Mouse (Mus musculus): ENCODE results near the gene Txn2. TPM values are rescaled to one million over a fixed set of nuclear protein-coding genes. Genes with fewer than 3 reads are reported as not detected.

Gene Txn2
- polyA plus RNA-seq, 1 experiment from 2014 or later: 304 TPM

GRCm38 (mm10) chr15:77960693-77961092 is 31.9 kb upstream of the Txn2 start:
- no peak overlapping the region for H3K9ac ChIP-seq (ENCODE audit: low read length)
- no peak overlapping the region for H3K4me2 ChIP-seq (ENCODE audit: low read length)
- no peaks in the 10 kb centered on the region for H3K9me3 ChIP-seq (ENCODE audit: control insufficient read depth, low read length)
- H3K4me1 ChIP-seq (ENCODE audit: control insufficient read depth in 2 of 2, insufficient read depth in 2 of 2, low read length in 2 of 2): peaks cover 12 to 13% of the 10 kb centered on the region in 2 experiments
- H3K4me3 ChIP-seq (ENCODE audit: control insufficient read depth in 1 of 2, insufficient read depth in 1 of 2, low read depth in 1 of 2, low read length in 2 of 2): no peak overlapping the region
- WGBS: 86% methylated on average over 6 of the region's 6 CpGs
- H3K36me3 ChIP-seq (ENCODE audit: control insufficient read depth, insufficient read depth, low read length): peaks cover 78% of the 10 kb centered on the region
- H3K27me3 ChIP-seq (ENCODE audit: control insufficient read depth, insufficient read depth, low read length): peaks cover 10% of the 10 kb centered on the region
- H3K27ac ChIP-seq (replicated peaks in 1 of 2; ENCODE audit: control insufficient read depth in 1 of 2, insufficient read depth in 1 of 2, low read depth in 2 of 2, low read length in 2 of 2): no peak overlapping the region
- ATAC-seq (ENCODE audit: insufficient number of reproducible peaks, insufficient read depth, low FRiP score, low read depth): no peak

DNA sequence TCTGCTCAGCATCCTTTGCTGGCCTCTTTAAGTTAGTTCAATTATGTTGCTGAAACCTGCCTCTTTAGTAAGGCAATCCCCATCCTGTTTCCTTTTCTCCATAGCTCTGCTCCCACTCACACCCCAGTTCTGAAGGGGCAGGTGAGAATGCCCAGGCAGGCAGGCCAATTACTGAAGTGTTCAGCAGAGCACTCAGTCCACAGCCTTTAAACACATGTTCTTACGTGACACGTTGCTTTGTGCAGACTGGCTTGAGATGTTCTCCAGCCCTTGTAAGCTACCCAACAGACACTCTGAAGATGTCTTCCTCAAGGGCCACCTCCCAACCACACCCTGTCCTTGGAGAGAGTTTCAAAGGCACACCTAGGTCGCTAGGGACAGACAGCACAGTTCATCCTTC is 29.3 kb upstream of the Txn2 start:
- no peak overlapping the region for H3K9ac ChIP-seq (ENCODE audit: low read length)
- H3K36me3 ChIP-seq (ENCODE audit: control insufficient read depth, insufficient read depth, low read length): peaks cover 51% of the 10 kb centered on the region
- H3K4me2 ChIP-seq (ENCODE audit: low read length): no peak overlapping the region
- H3K4me3 ChIP-seq (ENCODE audit: control insufficient read depth in 1 of 2, insufficient read depth in 1 of 2, low read depth in 1 of 2, low read length in 2 of 2): no peak overlapping the region
- no peaks in the 10 kb centered on the region for H3K9me3 ChIP-seq (ENCODE audit: control insufficient read depth, low read length)
- WGBS: 51% methylated on average over 3 of the region's 3 CpGs
- H3K27me3 ChIP-seq (ENCODE audit: control insufficient read depth, insufficient read depth, low read length): peaks cover 19% of the 10 kb centered on the region
- ATAC-seq (ENCODE audit: insufficient number of reproducible peaks, insufficient read depth, low FRiP score, low read depth): no peak
- H3K27ac ChIP-seq (replicated peaks in 1 of 2; ENCODE audit: control insufficient read depth in 1 of 2, insufficient read depth in 1 of 2, low read depth in 2 of 2, low read length in 2 of 2): no peak overlapping the region
- H3K4me1 ChIP-seq (ENCODE audit: control insufficient read depth in 2 of 2, insufficient read depth in 2 of 2, low read length in 2 of 2): peaks cover 12 to 13% of the 10 kb centered on the region in 2 experiments

DNA sequence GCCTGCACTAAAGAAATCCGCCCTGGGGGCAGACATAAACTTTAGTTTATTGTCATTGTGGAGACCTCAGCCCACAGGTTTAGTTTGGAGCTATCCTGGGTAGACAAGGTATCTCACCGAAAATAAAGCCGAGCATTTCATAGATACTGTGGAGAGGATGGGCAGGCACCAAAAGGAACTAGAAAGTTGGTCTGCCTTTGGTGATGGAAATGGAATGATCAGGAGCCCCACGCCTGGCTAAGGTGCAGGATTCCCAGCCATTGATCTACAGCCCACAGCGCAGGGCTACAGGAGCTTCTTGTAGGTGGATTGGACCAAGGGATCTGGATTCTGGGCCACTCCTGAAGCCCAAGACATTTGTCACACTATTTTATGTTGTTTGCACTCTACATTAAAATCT is 28.8 kb upstream of the Txn2 start:
- H3K4me2 ChIP-seq (ENCODE audit: low read length): no peak overlapping the region
- no peak overlapping the region for H3K27ac ChIP-seq (replicated peaks in 1 of 2; ENCODE audit: control insufficient read depth in 1 of 2, insufficient read depth in 1 of 2, low read depth in 2 of 2, low read length in 2 of 2)
- no peak overlapping the region for H3K9ac ChIP-seq (ENCODE audit: low read length)
- H3K36me3 ChIP-seq (ENCODE audit: control insufficient read depth, insufficient read depth, low read length): peaks cover 47% of the 10 kb centered on the region
- no peak for ATAC-seq (ENCODE audit: insufficient number of reproducible peaks, insufficient read depth, low FRiP score, low read depth)
- H3K9me3 ChIP-seq (ENCODE audit: control insufficient read depth, low read length): no peaks in the 10 kb centered on the region
- peaks cover 12 to 13% of the 10 kb centered on the region in 2 experiments for H3K4me1 ChIP-seq (ENCODE audit: control insufficient read depth in 2 of 2, insufficient read depth in 2 of 2, low read length in 2 of 2)
- 47% methylated on average over 5 of the region's 5 CpGs for WGBS
- no peak overlapping the region for H3K4me3 ChIP-seq (ENCODE audit: control insufficient read depth in 1 of 2, insufficient read depth in 1 of 2, low read depth in 1 of 2, low read length in 2 of 2)
- peaks cover 19% of the 10 kb centered on the region for H3K27me3 ChIP-seq (ENCODE audit: control insufficient read depth, insufficient read depth, low read length)

DNA sequence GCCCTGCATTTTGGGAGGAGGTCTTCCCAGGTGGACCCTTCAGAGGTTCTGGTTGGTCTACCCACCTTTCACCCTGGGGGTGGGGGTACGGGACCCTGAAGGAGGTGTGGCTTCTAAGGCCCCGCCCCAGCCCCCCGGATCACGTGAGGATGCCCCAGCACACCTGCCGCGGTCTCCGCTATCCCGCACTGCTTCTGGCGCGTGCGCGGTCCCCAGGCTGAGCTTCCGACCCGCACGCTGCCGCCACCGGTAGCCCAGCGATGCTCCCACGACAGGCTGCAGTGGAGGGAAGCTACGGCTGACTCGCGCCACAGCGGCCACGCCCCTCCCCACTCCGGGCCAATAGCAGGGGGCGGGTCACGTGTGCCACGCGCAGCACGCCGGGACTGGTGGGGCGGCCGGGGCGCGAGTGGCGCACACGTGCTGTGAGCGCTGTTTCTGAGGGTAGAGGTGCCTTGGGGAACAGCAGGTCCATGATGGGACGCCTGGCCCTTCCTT is 27.6 kb upstream of the Txn2 start, which contains the start of gene Foxred2:
TSS of gene Foxred2 (minus strand) at position 319 of the 498 bp plus-strand sequence.
- H3K4me3 ChIP-seq (ENCODE audit: control insufficient read depth in 1 of 2, insufficient read depth in 1 of 2, low read depth in 1 of 2, low read length in 2 of 2): peak within 1 kb of the TSS; percentile 51 to 57
- peak; percentile 64 for ATAC-seq (ENCODE audit: insufficient number of reproducible peaks, insufficient read depth, low FRiP score, low read depth)
- H3K9ac ChIP-seq (ENCODE audit: low read length): peak within 1 kb of the TSS; percentile 28; the same call in 1 of the 2 replicates
- H3K27me3 ChIP-seq (ENCODE audit: control insufficient read depth, insufficient read depth, low read length): peaks cover 19% of the 10 kb centered on the region
- peak within 1 kb of the TSS; percentile 73 for H3K4me2 ChIP-seq (ENCODE audit: low read length)
- peaks cover 12 to 13% of the 10 kb centered on the region in 2 experiments for H3K4me1 ChIP-seq (ENCODE audit: control insufficient read depth in 2 of 2, insufficient read depth in 2 of 2, low read length in 2 of 2)
- 1% methylated on average over 39 of the region's 39 CpGs for WGBS
- H3K36me3 ChIP-seq (ENCODE audit: control insufficient read depth, insufficient read depth, low read length): peaks cover 35% of the 10 kb centered on the region
- no peak within 1 kb of the TSS for H3K27ac ChIP-seq (replicated peaks in 1 of 2; ENCODE audit: control insufficient read depth in 1 of 2, insufficient read depth in 1 of 2, low read depth in 2 of 2, low read length in 2 of 2)
- H3K9me3 ChIP-seq (ENCODE audit: control insufficient read depth, low read length): no peaks in the 10 kb centered on the region

DNA sequence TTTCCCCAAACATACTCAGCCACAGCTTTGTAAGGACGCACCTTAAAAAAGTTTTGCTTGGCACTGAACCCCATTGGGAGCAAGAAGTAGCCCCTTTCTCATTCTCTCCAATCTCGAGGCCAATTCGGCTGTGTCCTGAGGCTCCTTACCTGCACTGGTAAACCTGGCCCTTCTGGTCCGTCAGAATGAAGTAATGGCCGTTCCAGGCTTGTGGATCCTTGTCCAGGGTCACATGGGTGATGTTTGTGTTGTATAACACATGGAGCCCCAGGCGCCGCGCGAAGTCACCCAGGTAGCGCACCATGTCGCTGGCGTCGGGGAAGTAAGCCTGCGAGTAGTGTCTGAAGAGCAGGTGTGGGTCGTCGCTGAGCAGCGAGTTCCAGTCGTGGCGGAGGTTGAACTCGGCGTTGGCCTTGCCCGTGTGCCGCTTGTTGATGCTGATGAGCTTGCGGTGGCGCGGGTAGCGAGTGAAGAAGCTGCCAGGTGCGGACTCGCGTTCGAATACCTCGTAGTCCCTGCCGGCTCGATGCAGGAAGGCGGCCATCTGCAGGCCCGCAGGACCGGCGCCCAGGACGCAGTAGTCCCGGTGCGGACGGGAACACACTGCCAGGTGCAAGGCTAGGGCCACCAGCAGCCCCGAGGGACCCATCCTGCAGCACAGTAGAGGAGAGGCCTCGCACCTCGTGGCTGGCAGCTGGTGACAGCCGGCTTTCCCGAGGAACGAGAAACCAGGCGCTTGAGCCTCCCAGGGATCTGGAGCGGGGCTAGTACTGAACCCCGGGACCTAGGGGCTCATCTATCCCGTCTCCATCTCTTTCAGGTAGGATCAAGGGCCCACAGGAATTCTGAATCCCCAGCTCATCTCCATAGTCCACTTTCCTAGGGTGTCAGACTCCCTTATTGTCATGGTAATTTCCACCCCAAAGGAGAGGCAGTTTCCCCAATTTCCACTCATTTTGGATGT is 26.9 kb upstream of the Txn2 start:
- H3K9me3 ChIP-seq (ENCODE audit: control insufficient read depth, low read length): no peaks in the 10 kb centered on the region
- WGBS: 9% methylated on average over 52 of the region's 52 CpGs
- H3K4me2 ChIP-seq (ENCODE audit: low read length): peak overlapping the region; percentile 73
- H3K27ac ChIP-seq (replicated peaks in 1 of 2; ENCODE audit: control insufficient read depth in 1 of 2, insufficient read depth in 1 of 2, low read depth in 2 of 2, low read length in 2 of 2): no peak overlapping the region
- H3K9ac ChIP-seq (ENCODE audit: low read length): peak overlapping the region; percentile 28; the same call in 1 of the 2 replicates
- peaks cover 19% of the 10 kb centered on the region for H3K27me3 ChIP-seq (ENCODE audit: control insufficient read depth, insufficient read depth, low read length)
- no peak for ATAC-seq (ENCODE audit: insufficient number of reproducible peaks, insufficient read depth, low FRiP score, low read depth)
- H3K4me1 ChIP-seq (ENCODE audit: control insufficient read depth in 2 of 2, insufficient read depth in 2 of 2, low read length in 2 of 2): peaks cover 12 to 13% of the 10 kb centered on the region in 2 experiments
- peaks cover 28% of the 10 kb centered on the region for H3K36me3 ChIP-seq (ENCODE audit: control insufficient read depth, insufficient read depth, low read length)
- H3K4me3 ChIP-seq (ENCODE audit: control insufficient read depth in 1 of 2, insufficient read depth in 1 of 2, low read depth in 1 of 2, low read length in 2 of 2): peak overlapping the region; percentile 51 to 57

DNA sequence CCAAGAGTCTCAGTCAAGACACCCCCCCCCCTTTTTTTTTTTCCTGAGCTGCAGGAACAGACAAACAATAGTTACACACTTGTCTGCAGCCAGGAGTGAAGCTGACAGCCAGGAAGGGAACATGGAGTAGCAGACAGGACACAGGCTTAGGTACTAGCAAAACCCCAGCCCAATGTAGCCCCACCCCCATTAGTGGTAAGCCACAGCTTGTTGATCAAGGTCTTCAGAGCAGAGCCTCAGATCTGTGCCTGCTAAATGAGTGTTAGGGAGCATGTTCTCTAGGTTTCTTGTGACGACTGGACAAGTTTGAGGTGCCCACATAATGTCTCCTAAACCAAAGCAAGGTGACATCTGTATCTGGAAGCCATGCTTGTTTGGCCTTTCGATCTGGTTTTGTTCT is 25.6 kb upstream of the Txn2 start:
- H3K4me1 ChIP-seq (ENCODE audit: control insufficient read depth in 2 of 2, insufficient read depth in 2 of 2, low read length in 2 of 2): peaks cover 12 to 13% of the 10 kb centered on the region in 2 experiments
- H3K27ac ChIP-seq (replicated peaks in 1 of 2; ENCODE audit: control insufficient read depth in 1 of 2, insufficient read depth in 1 of 2, low read depth in 2 of 2, low read length in 2 of 2): no peak overlapping the region
- peaks cover 19% of the 10 kb centered on the region for H3K27me3 ChIP-seq (ENCODE audit: control insufficient read depth, insufficient read depth, low read length)
- H3K9me3 ChIP-seq (ENCODE audit: control insufficient read depth, low read length): no peaks in the 10 kb centered on the region
- no peak overlapping the region for H3K4me3 ChIP-seq (ENCODE audit: control insufficient read depth in 1 of 2, insufficient read depth in 1 of 2, low read depth in 1 of 2, low read length in 2 of 2)
- WGBS: 78% methylated on average over 2 of the region's 2 CpGs
- H3K9ac ChIP-seq (ENCODE audit: low read length): no peak overlapping the region
- no peak overlapping the region for H3K4me2 ChIP-seq (ENCODE audit: low read length)
- peaks cover 14% of the 10 kb centered on the region for H3K36me3 ChIP-seq (ENCODE audit: control insufficient read depth, insufficient read depth, low read length)
- no peak for ATAC-seq (ENCODE audit: insufficient number of reproducible peaks, insufficient read depth, low FRiP score, low read depth)

DNA sequence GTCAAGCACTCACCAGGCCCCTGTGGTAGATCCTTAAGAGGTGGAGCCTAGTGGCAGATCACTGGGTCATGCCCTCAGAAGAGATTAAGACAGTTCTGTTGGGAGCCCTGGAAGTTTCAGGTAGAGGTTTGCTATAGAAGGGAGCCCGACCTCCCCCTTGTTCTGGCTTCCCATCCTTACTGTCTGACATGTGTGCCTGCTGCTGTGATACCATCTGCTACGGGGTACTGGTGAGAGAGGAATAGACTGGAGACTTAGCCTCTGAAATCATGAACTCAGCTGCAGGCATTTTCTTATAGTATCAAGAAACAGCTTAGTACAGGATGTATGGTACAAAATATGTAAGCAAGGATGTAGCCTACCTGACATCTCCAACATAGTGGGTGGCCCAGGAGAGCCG is 24.1 kb upstream of the Txn2 start:
- WGBS: 71% methylated on average over 3 of the region's 3 CpGs
- Histone ChIP-seq H3K4me3 (ENCODE audit: control insufficient read depth in 1 of 2, insufficient read depth in 1 of 2, low read depth in 1 of 2, low read length in 2 of 2) (no peak overlapping the region), H3K27me3 (ENCODE audit: control insufficient read depth, insufficient read depth, low read length) (peaks cover 19% of the 10 kb centered on the region), H3K27ac (replicated peaks in 1 of 2; ENCODE audit: control insufficient read depth in 1 of 2, insufficient read depth in 1 of 2, low read depth in 2 of 2, low read length in 2 of 2) (no peak overlapping the region), H3K4me1 (ENCODE audit: control insufficient read depth in 2 of 2, insufficient read depth in 2 of 2, low read length in 2 of 2) (peaks cover 12 to 13% of the 10 kb centered on the region in 2 experiments), H3K4me2 (ENCODE audit: low read length) (no peak overlapping the region), H3K9ac (ENCODE audit: low read length) (no peak overlapping the region), H3K9me3 (ENCODE audit: control insufficient read depth, low read length) (no peaks in the 10 kb centered on the region), H3K36me3 (ENCODE audit: control insufficient read depth, insufficient read depth, low read length) (no peaks in the 10 kb centered on the region; the same call in 1 of the 2 replicates)
- no peak for ATAC-seq (ENCODE audit: insufficient number of reproducible peaks, insufficient read depth, low FRiP score, low read depth)
